Mouse (Mus musculus): ENCODE results near the gene Klrg1.
A peak's percentile ranks its signal among the peaks of the same experiment; 100 is the strongest.

Klrg1 gene

DNA sequence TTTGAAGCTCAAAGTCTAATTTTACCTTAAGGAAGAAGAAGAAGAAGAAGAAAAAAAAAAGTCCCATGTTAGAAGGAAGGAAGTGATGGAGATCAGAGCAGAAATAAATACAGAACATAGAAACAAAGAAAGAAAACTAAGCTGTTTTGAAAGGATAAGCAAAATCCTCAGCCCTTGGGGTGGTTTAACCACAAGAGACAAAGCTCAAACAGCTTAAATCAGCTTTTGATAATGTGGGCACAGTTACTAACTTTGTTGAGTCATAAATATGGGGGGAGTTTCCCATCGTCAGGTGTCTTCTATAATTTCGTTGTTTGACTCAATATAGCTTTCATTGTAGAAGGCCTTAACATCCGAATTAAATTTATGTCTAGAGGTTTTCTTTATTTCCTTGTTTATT, 9.1 kb upstream of the Klrg1 start:
- DNase-seq, result no peak

DNA sequence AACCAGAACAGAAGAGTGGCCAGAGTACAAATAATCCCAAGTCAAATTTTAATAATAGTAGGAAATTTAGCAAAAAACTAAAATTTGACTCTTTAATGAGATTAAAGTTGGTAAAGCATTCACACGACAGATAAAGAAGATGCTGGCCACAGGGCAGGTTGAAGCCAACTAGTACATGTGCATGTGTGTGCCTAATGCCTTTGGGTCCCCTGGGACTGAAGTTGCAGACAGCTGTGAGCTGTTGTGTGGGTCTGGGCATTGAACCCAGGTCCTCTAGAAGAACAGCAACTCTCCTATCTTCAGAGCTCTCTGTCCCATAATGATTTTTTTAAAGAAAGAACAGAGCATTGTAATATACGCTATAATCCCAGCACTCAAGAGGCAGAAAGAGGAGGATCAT, 8.6 kb upstream of the Klrg1 start:
- DNase-seq, result no peak

DNA sequence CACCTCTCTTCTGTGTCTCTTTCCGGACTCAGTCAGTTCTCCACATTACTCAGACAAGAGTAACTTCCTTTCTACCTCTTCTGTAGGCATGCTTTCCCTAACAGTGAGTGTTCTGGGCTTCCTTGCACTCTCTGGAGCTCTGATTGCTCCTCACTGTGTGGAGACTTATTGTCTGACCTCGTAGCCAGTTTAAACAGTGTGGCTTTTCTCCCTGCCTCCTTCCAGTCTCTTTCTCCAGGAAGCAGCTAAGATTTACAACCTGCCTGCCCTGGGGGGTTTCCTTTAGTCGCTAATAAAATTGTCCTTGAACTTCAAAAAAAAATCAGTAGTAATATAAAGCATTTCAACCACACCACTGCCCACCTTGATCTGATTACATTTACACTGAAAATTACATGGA, 7.6 kb upstream of the Klrg1 start:
- no peak for DNase-seq

DNA sequence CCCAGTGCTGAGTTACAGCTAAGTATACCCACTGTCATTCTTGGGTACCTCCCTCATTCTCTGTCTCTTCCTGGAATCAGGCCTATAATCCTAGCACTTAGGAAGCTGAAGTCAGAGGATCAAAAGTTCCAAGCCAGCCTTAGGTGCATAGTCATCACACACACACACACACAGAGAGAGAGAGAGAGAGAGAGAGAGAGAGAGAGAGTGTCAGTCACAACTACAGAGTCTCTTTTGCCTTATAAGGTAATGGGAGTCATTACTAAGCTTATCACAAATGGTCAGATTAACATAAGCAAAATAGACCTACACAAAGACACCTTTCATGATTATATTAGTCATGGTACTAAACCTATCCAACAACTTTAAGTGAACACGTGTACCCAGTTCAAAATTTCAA, 6.6 kb upstream of the Klrg1 start:
- no peak for DNase-seq

DNA sequence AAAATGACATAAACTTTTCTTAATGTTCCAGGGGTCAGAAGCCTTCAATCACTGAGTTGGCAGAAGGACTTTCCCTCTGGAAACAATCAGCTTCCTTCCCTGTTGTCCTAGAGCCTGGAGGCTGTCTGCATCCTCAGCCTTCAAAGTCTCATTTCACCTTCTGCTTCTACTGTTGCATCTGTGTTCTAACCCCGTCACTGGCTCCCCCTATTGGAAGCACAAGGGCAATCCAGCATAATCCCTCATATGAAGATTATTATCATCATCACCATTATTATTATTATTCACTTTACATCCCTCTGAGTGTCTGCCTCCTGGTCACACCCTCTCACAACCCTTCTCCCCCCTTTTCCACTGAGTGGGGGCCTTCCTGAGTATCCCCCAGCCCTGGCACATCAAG, 5.6 kb upstream of the Klrg1 start:
- DNase-seq, result no peak

DNA sequence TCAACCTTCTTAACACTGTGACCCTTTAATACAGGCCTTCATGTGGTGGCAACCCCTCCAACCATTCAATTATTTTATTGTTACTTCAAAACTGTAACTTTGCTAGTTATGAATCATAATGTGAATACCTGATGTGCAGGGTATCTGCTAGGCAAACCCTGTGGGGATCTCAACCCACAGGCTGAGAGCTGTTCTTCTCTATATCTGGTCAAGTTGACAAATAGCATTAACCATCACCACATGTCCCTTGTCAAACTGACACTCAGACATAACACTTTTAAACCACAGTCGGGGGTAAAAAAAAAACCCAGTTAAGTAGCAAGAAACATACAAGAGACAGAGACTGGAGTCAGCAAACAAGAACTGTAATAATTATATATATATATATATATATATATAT, 2.1 kb upstream of the Klrg1 start:
- no peak for DNase-seq

DNA sequence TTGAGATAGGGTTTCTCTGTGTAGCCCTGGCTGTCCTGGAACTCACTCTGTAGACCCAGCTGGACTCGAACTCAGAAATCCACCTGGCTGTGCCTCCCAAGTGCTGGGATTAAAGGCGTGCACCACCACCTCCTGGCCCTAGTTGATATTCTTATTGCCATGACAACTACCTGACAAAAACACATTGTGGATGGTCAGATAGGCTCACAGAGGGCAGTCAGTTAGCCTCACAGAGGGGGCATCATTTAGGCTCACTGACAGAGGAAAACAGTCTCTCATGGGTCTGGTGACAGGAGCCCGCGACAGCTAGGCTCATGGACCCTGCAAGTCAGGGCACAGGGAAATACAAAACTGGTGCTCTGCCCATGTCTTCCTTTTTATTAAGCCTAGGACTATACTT, 1.6 kb upstream of the Klrg1 start:
- no peak for DNase-seq

DNA sequence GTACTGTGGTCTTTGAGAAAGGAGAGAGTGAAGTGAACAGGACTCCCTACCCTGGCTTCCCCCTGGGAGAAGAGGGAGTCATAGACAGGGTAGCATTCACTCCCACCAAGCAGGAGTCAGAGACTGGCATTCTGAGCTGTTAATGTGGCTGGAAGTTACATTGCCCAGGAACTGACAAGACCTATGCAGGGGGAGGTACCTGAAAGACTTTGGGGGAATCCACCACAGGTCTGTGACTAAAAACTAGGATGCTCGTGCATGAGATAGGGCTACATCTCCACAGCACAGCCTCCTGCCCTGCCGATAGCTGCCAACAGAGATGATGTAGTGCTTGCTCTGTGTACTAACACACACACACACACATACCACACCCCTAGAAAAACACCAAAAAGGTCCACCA, 747 bp upstream of the Klrg1 start:
- no peak for DNase-seq

DNA sequence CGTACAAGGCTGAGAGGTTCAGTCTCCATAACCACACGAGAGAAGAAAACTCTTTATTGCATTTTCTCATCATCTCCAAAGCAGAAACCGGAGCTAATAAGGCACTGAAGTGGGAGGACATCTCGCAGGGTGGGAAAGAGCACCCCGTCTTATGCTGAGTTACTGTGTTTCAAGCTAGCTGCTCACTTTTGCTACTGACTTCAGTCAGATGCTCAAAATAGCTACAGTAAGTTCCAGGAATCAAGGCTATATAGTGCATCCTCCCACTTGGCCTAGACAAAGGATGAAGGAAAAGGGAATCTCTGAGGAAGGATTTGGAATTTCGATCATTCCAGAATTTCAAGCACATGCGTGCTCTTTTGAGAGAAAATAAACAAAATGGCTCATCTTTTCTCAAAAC, 6.1 kb downstream of the Klrg1 start:
- DNase-seq, result no peak

DNA sequence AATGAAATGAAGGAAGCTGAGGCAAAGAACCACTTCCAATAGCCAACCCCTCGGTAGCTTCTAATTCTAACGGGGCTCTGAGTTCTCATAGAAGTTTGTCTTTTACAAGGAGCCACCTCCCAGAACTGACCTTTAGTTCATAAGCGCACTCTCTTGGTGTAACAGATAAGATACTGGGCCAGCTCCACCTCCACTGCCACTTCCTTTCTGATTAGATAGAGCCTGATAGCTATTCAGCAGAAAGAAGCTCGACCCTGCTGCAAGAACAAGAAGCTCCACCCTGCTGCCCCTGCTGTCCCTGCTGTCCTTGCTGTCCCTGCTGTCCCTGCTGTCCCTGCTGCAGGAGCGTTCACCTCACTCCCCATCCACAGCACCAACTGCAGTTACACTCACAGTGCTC, 8.1 kb downstream of the Klrg1 start:
- DNase-seq, result no peak

DNA sequence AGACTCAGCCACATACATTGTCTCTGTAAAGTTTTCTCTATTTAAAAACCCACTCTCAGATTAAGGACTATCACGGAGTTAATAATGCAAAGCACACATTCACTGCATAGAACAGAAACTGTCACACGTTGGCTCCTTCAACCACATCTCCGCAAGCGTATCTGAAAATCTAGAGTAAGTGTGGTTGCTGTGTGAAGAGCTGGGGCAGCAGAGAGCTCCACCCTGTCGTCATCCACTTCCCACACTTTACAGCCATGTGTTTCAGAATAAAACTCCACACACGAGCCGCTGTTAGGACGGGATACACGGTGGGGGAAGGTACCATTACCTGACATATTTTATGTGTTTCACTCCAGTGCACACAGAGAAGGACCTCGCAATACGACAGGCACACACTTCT, 12.5 kb downstream of the Klrg1 start:
- no peak for DNase-seq

DNA sequence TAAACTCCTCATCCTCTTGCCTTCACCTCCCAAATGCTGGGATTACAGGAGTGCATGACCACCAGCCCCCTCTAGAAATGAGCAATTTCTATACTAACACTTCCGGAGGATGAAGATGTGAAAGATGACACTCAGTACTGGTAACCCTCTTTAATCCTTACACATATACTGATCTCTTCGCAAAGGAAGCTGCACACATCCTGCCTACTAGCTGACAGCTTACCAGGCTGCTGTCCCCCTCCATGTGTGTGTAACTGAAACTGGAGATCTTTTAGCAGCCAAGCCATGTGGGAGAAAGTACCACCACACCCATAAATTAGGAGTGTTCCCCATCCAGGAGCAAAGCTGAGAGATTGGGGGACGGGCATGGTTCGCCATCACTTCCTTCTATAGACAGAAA, 13.5 kb downstream of the Klrg1 start:
- no peak for DNase-seq

DNA sequence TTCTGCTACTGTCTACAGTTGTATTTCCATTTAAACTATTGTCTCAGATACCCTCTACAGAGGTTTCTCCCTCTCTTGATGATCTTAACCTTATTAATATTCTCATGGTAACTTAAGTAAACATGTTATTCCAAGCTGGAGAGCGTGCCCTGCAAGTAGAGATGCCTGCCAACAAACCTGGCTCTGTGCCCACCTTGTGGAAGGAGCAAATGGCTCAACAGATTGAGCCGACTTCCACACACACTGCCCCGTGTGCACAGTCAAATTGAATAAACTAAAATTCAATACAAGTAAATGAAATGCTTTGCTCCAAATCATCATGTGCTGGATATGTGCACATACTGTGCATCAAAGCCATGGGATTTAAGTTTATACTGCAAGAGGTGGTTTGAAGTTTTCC, 14.1 kb downstream of the Klrg1 start:
- peak; percentile 81 to 83 for DNase-seq

DNA sequence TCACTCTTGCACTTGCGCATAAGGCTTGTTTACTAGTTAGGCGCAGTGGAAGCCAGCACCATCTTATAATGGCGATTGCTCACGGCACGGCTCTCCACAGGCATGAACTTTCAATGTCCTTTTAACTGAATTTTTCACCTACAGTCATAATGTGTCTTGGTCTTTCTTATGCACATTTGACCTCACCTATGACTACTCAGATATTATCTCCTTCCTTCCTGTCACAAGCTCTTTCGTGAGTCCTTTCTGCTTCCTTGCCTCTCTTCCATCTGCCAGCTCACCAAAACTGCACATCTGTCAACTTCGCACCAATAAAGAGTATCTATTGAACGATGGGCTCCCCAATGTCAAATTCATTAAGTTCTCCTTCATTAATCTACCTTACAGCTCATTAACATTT, 20.1 kb downstream of the Klrg1 start:
- no peak for DNase-seq

DNA sequence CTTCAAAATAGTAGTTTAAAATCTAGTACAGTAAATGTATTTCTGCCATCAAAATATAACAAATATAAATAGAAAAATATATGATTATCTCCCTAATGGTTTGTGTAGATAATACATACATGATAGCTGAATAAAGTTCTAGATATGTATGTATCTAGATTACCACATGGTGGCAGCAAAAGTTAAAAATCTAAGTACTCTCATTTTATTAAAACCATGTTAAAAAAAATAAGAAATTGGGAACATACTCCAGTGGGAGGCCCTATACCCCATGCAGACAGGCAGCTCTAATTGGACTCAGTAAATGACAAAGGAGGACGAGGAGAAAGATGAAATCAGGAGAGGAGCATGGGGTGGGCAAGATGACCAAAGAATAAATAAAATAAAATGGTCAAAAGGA, 30.5 kb downstream of the Klrg1 start:
- no peak for DNase-seq

DNA sequence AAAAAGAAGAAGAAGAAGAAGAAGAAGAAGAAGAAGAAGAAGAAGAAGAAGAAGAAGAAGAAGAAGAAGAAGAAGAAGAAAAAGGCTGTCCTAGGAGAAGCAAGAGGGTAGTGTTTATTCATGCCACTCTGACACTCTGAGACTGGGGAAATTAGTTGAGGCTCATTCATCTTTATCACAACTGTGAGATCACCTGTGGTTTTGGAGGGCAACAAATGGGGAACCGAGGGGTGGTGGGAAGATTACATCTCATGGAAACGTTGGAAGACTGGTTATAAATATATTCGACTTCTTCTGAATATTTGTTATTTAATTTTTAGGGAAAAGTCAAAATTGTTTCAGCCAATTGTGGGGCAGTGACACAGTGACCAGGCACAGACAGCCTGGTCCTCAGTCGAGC, 32.6 kb downstream of the Klrg1 start:
- DNase-seq, result no peak

All from kidney, postnatal 25 days (tissue).